Mouse (Mus musculus) urinary bladder, postnatal 25 days (tissue): ENCODE measurements around the gene Itgb3.

Experiments used
- DNase-seq: peaks from one replicate; pipeline ENCODE4 v3.0.0; 2022; ENCODE audit warnings: low spot score

Itgb3 gene

GRCm38 (mm10) chr11:104582630-104583364, 25.0 kb upstream of the Itgb3 start:
- DNase-seq: no peak

GRCm38 (mm10) chr11:104585495-104585894, 22.3 kb upstream of the Itgb3 start:
- DNase-seq: no peak

GRCm38 (mm10) chr11:104587904-104588303, 19.9 kb upstream of the Itgb3 start:
- no peak for DNase-seq

- no peak for DNase-seq
These were observed 19.3 kb upstream of the Itgb3 start for GRCm38 (mm10) chr11:104588513-104588912.

GRCm38 (mm10) chr11:104589570-104589969, 18.2 kb upstream of the Itgb3 start:
- no peak for DNase-seq

GRCm38 (mm10) chr11:104590148-104590547, 17.7 kb upstream of the Itgb3 start:
- DNase-seq: peak; percentile 53

GRCm38 (mm10) chr11:104592066-104592835, 15.5 kb upstream of the Itgb3 start:
- no peak for DNase-seq

- DNase-seq: no peak
These were observed 11.4 kb upstream of the Itgb3 start for GRCm38 (mm10) chr11:104596365-104596764.

GRCm38 (mm10) chr11:104599265-104599945, 8.4 kb upstream of the Itgb3 start:
- DNase-seq: no peak

GRCm38 (mm10) chr11:104600675-104601074, 7.1 kb upstream of the Itgb3 start:
- no peak for DNase-seq

- DNase-seq: no peak
These were observed 3.6 kb upstream of the Itgb3 start for GRCm38 (mm10) chr11:104604192-104604591.

GRCm38 (mm10) chr11:104608249-104608920, 585 bp downstream of the Itgb3 start:
- DNase-seq: no peak

GRCm38 (mm10) chr11:104609033-104609684, 1.4 kb downstream of the Itgb3 start:
- no peak for DNase-seq

GRCm38 (mm10) chr11:104609733-104610132, 1.9 kb downstream of the Itgb3 start:
- no peak for DNase-seq

- DNase-seq: no peak
These were observed 3.9 kb downstream of the Itgb3 start for GRCm38 (mm10) chr11:104611579-104612151.

- DNase-seq: no peak
These were observed 5.8 kb downstream of the Itgb3 start for GRCm38 (mm10) chr11:104613551-104613950.

- no peak for DNase-seq
These were observed 6.3 kb downstream of the Itgb3 start for GRCm38 (mm10) chr11:104614130-104614529.

- no peak for DNase-seq
These were observed 8.4 kb downstream of the Itgb3 start for GRCm38 (mm10) chr11:104616182-104616581.

GRCm38 (mm10) chr11:104618638-104619076, 10.9 kb downstream of the Itgb3 start:
- DNase-seq: no peak

- no peak for DNase-seq
These were observed 11.6 kb downstream of the Itgb3 start for GRCm38 (mm10) chr11:104619084-104620022.
